Mouse (Mus musculus) hindbrain, postnatal 0 days (tissue): Measurements from ENCODE around the gene Fbxw4. TPM values are rescaled to one million over a fixed set of nuclear protein-coding genes. Genes with fewer than 3 reads are reported as not detected.

Experiments used
- ATAC-seq: fragments of 200-750 bp; cut with Nextera tagmentation; 2 replicates; pipeline ENCODE4 v1.8.0; 2017; ENCODE audit warnings: mild to moderate bottlenecking, moderate TSS enrichment, moderate library complexity
- DNase-seq: peaks from one replicate; pipeline ENCODE4 v3.0.0-alpha.2; 2015; ENCODE audit warnings: low spot score
- H3K27ac ChIP-seq: fragments of 300-500 bp; sonication (generic); 2 replicates; pipeline ENCODE4 v1.5.1; 2014; ENCODE audit warnings: mild to moderate bottlenecking
- H3K27me3 ChIP-seq: fragments of 300-500 bp; sonication (generic); 2 replicates; pipeline ENCODE4 v1.6.1; 2014; ENCODE audit warnings: low read length, mixed read lengths; ENCODE audit not compliant: insufficient read depth
- H3K36me3 ChIP-seq: fragments of 300-500 bp; sonication (generic); 2 replicates; pipeline ENCODE4 v1.6.1; 2014; ENCODE audit warnings: low read length, mixed read lengths; ENCODE audit not compliant: insufficient read depth
- H3K4me1 ChIP-seq: fragments of 300-500 bp; sonication (generic); 2 replicates; pipeline ENCODE4 v1.6.1; 2014; ENCODE audit warnings: antibody characterized with exemption, low read length, mixed read lengths; ENCODE audit not compliant: insufficient read depth
- H3K4me2 ChIP-seq: fragments of 300-500 bp; sonication (generic); 2 replicates; pipeline ENCODE4 v1.6.1; 2014; ENCODE audit warnings: low read depth, mild to moderate bottlenecking, low read length, moderate library complexity, mixed read lengths
- H3K4me3 ChIP-seq: fragments of 300-500 bp; sonication (generic); 2 replicates; pipeline ENCODE4 v1.5.1; 2014; ENCODE audit warnings: low read length
- H3K9ac ChIP-seq: fragments of 300-500 bp; sonication (generic); replicated peaks from 2 replicates; pipeline ENCODE4 v1.6.1; 2014; ENCODE audit warnings: mild to moderate bottlenecking, low read length, moderate library complexity, mixed read lengths
- H3K9me3 ChIP-seq: fragments of 300-500 bp; sonication (generic); 2 replicates; pipeline ENCODE4 v1.6.1; 2016; ENCODE audit warnings: low read length, mixed read lengths
- CTCF ChIP-seq: IDR thresholded peaks from 2 replicates; pipeline ENCODE4 v1.5.1; 2016; ENCODE audit warnings: antibody characterized with exemption, control low read depth, low read depth
- WGBS: fragments of 180-500 bp; shearing (Covaris S2); extraction: QIAGEN DNeasy Blood & Tissue Kit; methylation state at CpG from one replicate; pipeline ENCODE4 v1.1.7; 2014; 5-methylcytosine and 5-hydroxymethylcytosine counted together
- polyA plus RNA-seq: library from polyadenylated mRNA; unstranded; fragments of >200 nt; fragmentation: Nextera tagmentation; extraction: Ambion mirVana; gene quantifications from 2 replicates; pipeline ENCODE4 v1.2.1, GENCODE M21; 2015
- total RNA-seq: library from RNA; depleted of rRNA; stranded (reverse); fragments of >200 nt; gene quantifications from 2 replicates; pipeline ENCODE4 v1.2.3, GENCODE M21; 2014

Fbxw4 gene
- total and polyA plus RNA-seq, 2 experiments from 2014 or later, result 5.3 to 65.3 TPM

GRCm38 (mm10) chr19:45584856-45585620 lies 75.1 kb downstream of the Fbxw4 start:
- no peaks in the 10 kb centered on the region for H3K36me3 ChIP-seq
- 74% methylated on average over 9 of the region's 9 CpGs for WGBS
- H3K9ac ChIP-seq, result no peak overlapping the region
- H3K27ac ChIP-seq, result no peak overlapping the region
- no peak overlapping the region for H3K4me2 ChIP-seq
- DNase-seq (no peak), ATAC-seq (no peak)
- no peak for TF ChIP-seq CTCF
- no peaks in the 10 kb centered on the region for H3K27me3 ChIP-seq
- H3K4me1 ChIP-seq, result no peaks in the 10 kb centered on the region
- no peak overlapping the region for H3K4me3 ChIP-seq
- no peaks in the 10 kb centered on the region for H3K9me3 ChIP-seq

- Histone ChIP-seq H3K27ac (no peak overlapping the region), H3K36me3 (peaks cover 11% of the 10 kb centered on the region; the same call in 1 of the 2 replicates), H3K4me1 (no peaks in the 10 kb centered on the region), H3K4me2 (no peak overlapping the region), H3K27me3 (no peaks in the 10 kb centered on the region), H3K9ac (no peak overlapping the region), H3K9me3 (no peaks in the 10 kb centered on the region), H3K4me3 (no peak overlapping the region)
- DNase-seq (no peak), ATAC-seq (no peak)
- 84% methylated on average over 6 of the region's 6 CpGs for WGBS
- TF ChIP-seq CTCF, result no peak
These were observed 77.0 kb downstream of the Fbxw4 start for GRCm38 (mm10) chr19:45583136-45583535.

- Histone ChIP-seq H3K36me3 (peaks cover 21% of the 10 kb centered on the region; the same call in 1 of the 2 replicates), H3K4me2 (no peak overlapping the region), H3K27me3 (no peaks in the 10 kb centered on the region), H3K9ac (no peak overlapping the region), H3K4me1 (no peaks in the 10 kb centered on the region), H3K27ac (no peak overlapping the region), H3K9me3 (no peaks in the 10 kb centered on the region), H3K4me3 (no peak overlapping the region)
- ATAC-seq, result no peak
- DNase-seq, result no peak
- WGBS, result 12% methylated on average over 8 of the region's 8 CpGs
- TF ChIP-seq CTCF, result no peak
These were observed 78.0 kb downstream of the Fbxw4 start for GRCm38 (mm10) chr19:45582161-45582560.

- no peaks in the 10 kb centered on the region for H3K9me3 ChIP-seq
- H3K36me3 ChIP-seq, result peaks cover 27% of the 10 kb centered on the region; the same call in 1 of the 2 replicates
- H3K4me2 ChIP-seq, result no peak overlapping the region
- ATAC-seq (0 out of 2 replicates have a peak, but pooled peaks have one; percentile 10), DNase-seq (peak; percentile 63)
- no peak overlapping the region for H3K4me3 ChIP-seq
- no peaks in the 10 kb centered on the region for H3K27me3 ChIP-seq
- no peak overlapping the region for H3K27ac ChIP-seq
- no peaks in the 10 kb centered on the region for H3K4me1 ChIP-seq
- no peak overlapping the region for H3K9ac ChIP-seq
- WGBS, result 63% methylated on average over 3 of the region's 3 CpGs
- TF ChIP-seq CTCF, result peak; percentile 78
These were observed 78.9 kb downstream of the Fbxw4 start for GRCm38 (mm10) chr19:45581257-45581656.

GRCm38 (mm10) chr19:45580235-45580634 lies 79.9 kb downstream of the Fbxw4 start:
- Histone ChIP-seq H3K9me3 (no peaks in the 10 kb centered on the region), H3K36me3 (peaks cover 32% of the 10 kb centered on the region; the same call in 1 of the 2 replicates), H3K4me1 (no peaks in the 10 kb centered on the region), H3K9ac (no peak overlapping the region; the same call in 1 of the 2 replicates), H3K27ac (peak overlapping the region; percentile 20; the same call in 1 of the 2 replicates), H3K4me3 (no peak overlapping the region), H3K4me2 (no peak overlapping the region), H3K27me3 (no peaks in the 10 kb centered on the region)
- no peak for DNase-seq
- 25% methylated on average over 12 of the region's 12 CpGs for WGBS
- ATAC-seq, result peak; percentile 38; the same call in 1 of the 2 replicates
- TF ChIP-seq CTCF, result no peak

GRCm38 (mm10) chr19:45579416-45579815 lies 80.7 kb downstream of the Fbxw4 start:
- no peak overlapping the region for H3K4me2 ChIP-seq
- 81% methylated on average over 7 of the region's 7 CpGs for WGBS
- no peak for ATAC-seq
- H3K27ac ChIP-seq, result peak overlapping the region; percentile 20; the same call in 1 of the 2 replicates
- peaks cover 32% of the 10 kb centered on the region; the same call in 1 of the 2 replicates for H3K36me3 ChIP-seq
- DNase-seq, result no peak
- H3K4me1 ChIP-seq, result no peaks in the 10 kb centered on the region
- H3K27me3 ChIP-seq, result no peaks in the 10 kb centered on the region
- H3K9ac ChIP-seq, result no peak overlapping the region
- no peak for TF ChIP-seq CTCF
- H3K9me3 ChIP-seq, result no peaks in the 10 kb centered on the region
- H3K4me3 ChIP-seq, result no peak overlapping the region

GRCm38 (mm10) chr19:45578976-45579375 lies 81.1 kb downstream of the Fbxw4 start:
- ATAC-seq, result no peak
- Histone ChIP-seq H3K4me3 (no peak overlapping the region), H3K4me1 (no peaks in the 10 kb centered on the region), H3K9me3 (no peaks in the 10 kb centered on the region), H3K27me3 (no peaks in the 10 kb centered on the region), H3K9ac (no peak overlapping the region), H3K4me2 (no peak overlapping the region), H3K27ac (no peak overlapping the region), H3K36me3 (peaks cover 32% of the 10 kb centered on the region; the same call in 1 of the 2 replicates)
- no peak for TF ChIP-seq CTCF
- 88% methylated on average over 12 of the region's 12 CpGs for WGBS
- DNase-seq, result no peak
